Mouse (Mus musculus) embryonic facial prominence, embryonic 10.5 days (tissue): ENCODE measurements around the gene Rab3d. TPM values are rescaled to one million over a fixed set of nuclear protein-coding genes. Genes with fewer than 3 reads are reported as not detected.
A peak's percentile ranks its signal among the peaks of the same experiment; 100 is the strongest.
"Not testable (repeated sequence)": the region's sequence is repeated elsewhere in the genome, so short reads cannot be mapped to it uniquely, and the experiment has no call there.

Experiments
- DNase-seq: peaks from one replicate; pipeline ENCODE4 v3.0.0-alpha.2; 2017; ENCODE audit warnings: low spot score
- H3K27ac ChIP-seq: fragments of 300-500 bp; sonication (generic); replicated peaks from 2 replicates; pipeline ENCODE4 v1.5.1; 2016; ENCODE audit warnings: mild to moderate bottlenecking
- H3K27me3 ChIP-seq: fragments of 300-500 bp; sonication (generic); replicated peaks from 2 replicates; pipeline ENCODE4 v1.6.1; 2016; ENCODE audit warnings: low read depth, mild to moderate bottlenecking; ENCODE audit not compliant: poor library complexity, severe bottlenecking
- H3K36me3 ChIP-seq: fragments of 300-500 bp; sonication (generic); replicated peaks from 2 replicates; pipeline ENCODE4 v1.6.1; 2016; ENCODE audit warnings: mild to moderate bottlenecking, moderate library complexity
- H3K4me1 ChIP-seq: fragments of 300-500 bp; sonication (generic); 2 replicates; pipeline ENCODE4 v1.6.1; 2016
- H3K4me3 ChIP-seq: fragments of 300-500 bp; sonication (generic); 2 replicates; pipeline ENCODE4 v1.5.1; 2016; ENCODE audit warnings: mild to moderate bottlenecking, moderate library complexity
- H3K9me3 ChIP-seq: fragments of 300-500 bp; sonication (generic); 2 replicates; pipeline ENCODE4 v1.6.1; 2016; ENCODE audit warnings: mild to moderate bottlenecking
- WGBS: fragments of 180-500 bp; shearing (Covaris S2); methylation state at CpG from one replicate; pipeline ENCODE4 v1.1.7; 2016; 5-methylcytosine and 5-hydroxymethylcytosine counted together
- polyA plus RNA-seq: library from polyadenylated mRNA; unstranded; fragments of >200 nt; fragmentation: Nextera tagmentation; extraction: Ambion mirVana; gene quantifications from 2 replicates; pipeline ENCODE4 v1.2.1, GENCODE M21; 2016

The Rab3d gene
- polyA plus RNA-seq, 1 experiment from 2014 or later: 6.9 TPM

DNA sequence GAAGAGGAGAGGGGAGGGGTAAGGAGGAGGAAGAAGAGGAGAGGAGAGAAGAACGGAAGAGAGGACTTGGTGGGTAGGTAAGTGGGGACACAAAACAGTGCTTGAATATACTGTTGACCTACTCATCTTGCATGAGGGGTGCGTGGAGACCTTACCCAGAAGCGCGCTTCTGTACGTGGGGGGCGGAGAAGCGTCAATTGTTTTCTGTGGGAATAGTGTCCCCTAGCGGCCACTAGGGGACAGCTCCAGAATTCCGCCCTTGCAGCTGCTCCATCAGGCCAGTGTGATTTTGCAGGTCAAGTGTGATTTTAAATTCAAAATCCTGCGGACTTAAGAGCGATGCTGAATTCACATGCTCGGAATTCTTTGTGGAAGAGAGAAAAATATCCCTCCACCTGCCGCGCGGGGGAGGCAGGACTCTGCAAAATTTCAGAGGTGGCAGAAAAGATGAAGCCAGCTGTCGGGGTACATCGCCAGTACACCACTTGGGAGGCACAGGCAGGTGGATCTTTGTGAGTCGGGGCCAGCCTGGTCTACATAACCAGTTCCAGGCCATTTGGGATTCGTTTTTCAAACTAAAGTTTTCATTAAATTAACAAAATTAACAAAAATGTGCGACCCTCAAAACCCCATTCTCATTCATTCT is 47.0 kb downstream of the Rab3d start:
- peaks cover 14% of the 10 kb centered on the region for H3K4me1 ChIP-seq
- H3K27ac ChIP-seq: no peak overlapping the region
- H3K27me3 ChIP-seq: peaks cover 11% of the 10 kb centered on the region
- no peaks in the 10 kb centered on the region for H3K36me3 ChIP-seq
- H3K4me3 ChIP-seq: peak overlapping the region; percentile 37; the same call in 1 of the 2 replicates
- 17% methylated on average over 20 of the region's 20 CpGs for WGBS
- peak; percentile 64 for DNase-seq
- no peaks in the 10 kb centered on the region for H3K9me3 ChIP-seq

- DNase-seq: peak; percentile 43
- WGBS: 58% methylated on average over 7 of the region's 7 CpGs
- H3K4me3 ChIP-seq, H3K36me3 ChIP-seq, H3K27ac ChIP-seq, H3K9me3 ChIP-seq: not testable (repeated sequence)
- peaks cover 11% of the 10 kb centered on the region for H3K27me3 ChIP-seq
- H3K4me1 ChIP-seq: peaks cover 15% of the 10 kb centered on the region
These were observed 48.7 kb downstream of the Rab3d start for GRCm38 (mm10) chr9:21869290-21869689.

DNA sequence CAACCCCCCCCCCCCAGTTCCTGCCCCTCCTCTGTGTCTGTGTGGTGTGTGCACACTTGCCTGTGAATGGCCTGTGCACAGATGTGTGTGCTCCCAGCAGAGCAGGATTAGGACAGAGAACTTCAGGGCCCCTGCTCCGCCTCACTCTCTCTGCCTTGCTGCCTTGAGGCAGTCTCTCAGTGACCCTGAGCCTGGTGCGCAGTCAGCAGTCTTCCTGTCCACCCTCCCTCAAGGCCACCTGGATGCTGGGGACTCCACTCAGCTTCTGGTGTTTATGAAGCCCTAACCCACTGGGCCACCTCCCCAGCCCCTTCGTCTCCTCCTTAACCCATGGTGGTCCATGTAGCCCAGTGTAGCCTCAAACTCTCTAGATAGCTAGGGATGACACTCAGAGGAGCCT is 50.3 kb downstream of the Rab3d start:
- Histone ChIP-seq H3K4me3 (no peak overlapping the region), H3K36me3 (no peaks in the 10 kb centered on the region), H3K27ac (no peak overlapping the region), H3K4me1 (peaks cover 18% of the 10 kb centered on the region), H3K27me3 (peaks cover 11% of the 10 kb centered on the region), H3K9me3 (no peaks in the 10 kb centered on the region)
- WGBS: 72% methylated on average over 3 of the region's 3 CpGs
- no peak for DNase-seq

DNA sequence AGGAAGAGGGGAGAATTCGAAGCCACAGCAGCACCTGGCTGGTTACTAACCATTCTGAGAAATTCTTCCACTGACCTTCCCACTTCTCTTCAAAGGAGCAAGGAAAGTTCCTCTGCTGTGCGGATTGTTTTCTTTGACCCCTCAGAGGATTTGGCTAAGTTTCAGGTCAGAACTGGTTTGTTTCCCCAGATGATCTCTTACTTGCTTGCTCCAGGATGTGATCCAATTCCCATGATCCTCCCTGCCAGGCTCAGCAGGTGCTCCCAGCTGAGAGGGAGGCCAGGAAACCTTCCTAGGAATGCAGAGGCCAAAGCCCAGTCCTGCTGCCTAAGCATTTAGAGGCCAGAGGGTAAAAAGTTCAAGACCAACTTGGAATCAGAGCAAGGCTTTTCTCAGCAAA is 51.4 kb downstream of the Rab3d start:
- Histone ChIP-seq H3K9me3 (peaks cover 5% of the 10 kb centered on the region; the same call in 1 of the 2 replicates), H3K36me3 (no peaks in the 10 kb centered on the region), H3K27ac (no peak overlapping the region), H3K27me3 (peaks cover 3% of the 10 kb centered on the region; the same call in 1 of the 2 replicates), H3K4me3 (no peak overlapping the region), H3K4me1 (peaks cover 18% of the 10 kb centered on the region)
- WGBS: 59% methylated on average over 2 of the region's 2 CpGs
- DNase-seq: no peak

GRCm38 (mm10) chr9:21865673-21866398 is 52.2 kb downstream of the Rab3d start:
- Histone ChIP-seq H3K4me1 (peaks cover 16% of the 10 kb centered on the region), H3K9me3 (peaks cover 5% of the 10 kb centered on the region; the same call in 1 of the 2 replicates), H3K27ac (no peak overlapping the region), H3K27me3 (no peaks in the 10 kb centered on the region), H3K36me3 (no peaks in the 10 kb centered on the region), H3K4me3 (no peak overlapping the region)
- WGBS: 76% methylated on average over 5 of the region's 5 CpGs
- no peak for DNase-seq

DNA sequence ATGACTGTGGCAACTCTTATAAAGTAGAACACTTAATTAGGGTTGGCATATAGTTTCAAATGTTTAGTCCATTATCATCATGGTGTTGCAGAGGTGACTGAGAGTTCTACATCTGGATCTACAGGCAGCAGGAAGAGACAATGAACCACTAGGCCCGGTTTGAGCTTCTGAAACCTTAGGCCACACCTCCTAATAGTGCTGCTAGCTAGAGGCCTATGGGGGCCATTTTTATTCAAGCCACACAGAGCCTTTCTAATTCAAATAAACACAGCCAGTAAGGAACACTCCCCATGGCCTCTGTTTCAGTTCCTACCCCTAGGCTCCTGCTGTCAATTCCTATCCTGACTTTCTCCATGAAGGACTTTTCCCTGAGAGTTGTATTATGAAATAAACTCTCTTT is 55.8 kb downstream of the Rab3d start:
- WGBS: 69% methylated on average over 1 of the region's 1 CpGs
- Histone ChIP-seq H3K9me3 (peaks cover 5% of the 10 kb centered on the region; the same call in 1 of the 2 replicates), H3K4me1 (peaks cover 21% of the 10 kb centered on the region), H3K27ac (no peak overlapping the region), H3K27me3 (no peaks in the 10 kb centered on the region), H3K4me3 (no peak overlapping the region), H3K36me3 (no peaks in the 10 kb centered on the region)
- DNase-seq: no peak

GRCm38 (mm10) chr9:21860349-21860748 is 57.6 kb downstream of the Rab3d start:
- H3K36me3 ChIP-seq, H3K27me3 ChIP-seq, DNase-seq, H3K9me3 ChIP-seq, H3K27ac ChIP-seq, H3K4me3 ChIP-seq: not testable (repeated sequence)
- WGBS: 69% methylated on average over 6 of the region's 6 CpGs
- peaks cover 10% of the 10 kb centered on the region; the same call in 1 of the 2 replicates for H3K4me1 ChIP-seq

- Histone ChIP-seq H3K9me3 (peaks cover 5% of the 10 kb centered on the region; the same call in 1 of the 2 replicates), H3K4me3 (no peak overlapping the region), H3K27ac (no peak overlapping the region), H3K4me1 (peaks cover 10% of the 10 kb centered on the region; the same call in 1 of the 2 replicates), H3K36me3 (no peaks in the 10 kb centered on the region), H3K27me3 (no peaks in the 10 kb centered on the region)
- no peak for DNase-seq
- WGBS: 90% methylated on average over 3 of the region's 3 CpGs
These were observed 58.4 kb downstream of the Rab3d start for GRCm38 (mm10) chr9:21859606-21860005.

DNA sequence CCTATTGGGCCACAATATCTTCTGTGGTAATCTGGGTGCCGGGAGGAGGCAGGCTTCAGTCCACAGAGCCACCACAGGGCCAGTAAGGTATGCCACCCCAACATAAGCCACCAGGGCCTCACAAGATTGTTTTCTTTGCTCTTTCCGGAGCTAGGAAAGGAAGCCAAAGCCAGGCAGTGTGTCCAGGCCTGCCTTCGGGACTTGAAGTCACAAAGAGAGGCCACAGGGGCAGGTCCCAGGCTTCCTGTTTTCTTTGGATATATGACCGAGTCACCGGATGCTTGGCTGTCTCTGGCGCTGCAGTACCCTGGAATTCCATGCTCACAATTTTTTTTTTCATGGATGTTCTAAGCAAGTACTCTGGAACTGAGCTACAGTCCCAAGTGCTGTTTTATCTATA is 59.9 kb downstream of the Rab3d start:
- Histone ChIP-seq H3K27me3 (no peaks in the 10 kb centered on the region), H3K4me3 (no peak overlapping the region), H3K4me1 (peaks cover 11% of the 10 kb centered on the region; the same call in 1 of the 2 replicates), H3K27ac (peak overlapping the region; percentile 30; the same call in 1 of the 2 replicates), H3K36me3 (no peaks in the 10 kb centered on the region), H3K9me3 (peaks cover 5% of the 10 kb centered on the region; the same call in 1 of the 2 replicates)
- DNase-seq: peak; percentile 50
- 41% methylated on average over 6 of the region's 6 CpGs for WGBS

DNA sequence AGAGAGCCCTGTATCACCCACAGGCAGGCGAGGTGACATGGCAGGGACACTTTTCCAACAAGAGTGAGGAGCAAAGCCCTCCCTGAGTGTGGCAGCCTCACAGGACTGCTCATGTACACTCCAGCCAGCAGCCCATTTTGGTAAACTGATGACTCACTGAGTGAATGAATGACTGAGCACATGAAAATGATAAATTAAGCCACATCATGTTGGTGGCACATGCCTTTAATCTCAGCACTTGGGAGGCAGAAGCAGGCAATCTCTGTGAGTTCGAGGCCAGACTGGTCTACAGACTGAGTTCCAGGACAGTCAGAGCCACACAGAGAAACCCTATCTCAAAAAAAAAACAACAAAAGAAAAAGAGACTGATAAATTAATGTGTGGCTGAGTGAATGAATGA is 60.5 kb downstream of the Rab3d start:
- H3K4me1 ChIP-seq: peaks cover 17% of the 10 kb centered on the region
- WGBS: 71% methylated on average over 2 of the region's 2 CpGs
- peaks cover 5% of the 10 kb centered on the region; the same call in 1 of the 2 replicates for H3K9me3 ChIP-seq
- no peak overlapping the region for H3K4me3 ChIP-seq
- no peaks in the 10 kb centered on the region for H3K36me3 ChIP-seq
- H3K27me3 ChIP-seq: no peaks in the 10 kb centered on the region
- H3K27ac ChIP-seq: 0 out of 2 replicates have a peak overlapping the region, but pooled peaks have one; percentile 10
- no peak for DNase-seq
